Mouse (Mus musculus) CD8-positive naive resting alpha-beta T cell, adult 2 months (primary cell): ENCODE results near the gene Nudt2.

Source experiments
- DNase-seq, 2 experiments: peaks; one replicate each; pipeline ENCODE4 v3.0.0; 2022; ENCODE audit warnings: low read depth in 2 of 2, low spot score in 2 of 2

Nudt2 gene

GRCm38 (mm10) chr4:41493464-41494116 is 28.6 kb downstream of the Nudt2 start:
- no peak for DNase-seq

GRCm38 (mm10) chr4:41494378-41494777 is 29.4 kb downstream of the Nudt2 start:
- DNase-seq, result no peak

- DNase-seq, result no peak
These were observed 30.1 kb downstream of the Nudt2 start for GRCm38 (mm10) chr4:41495076-41495475.

GRCm38 (mm10) chr4:41495850-41496249 is 30.9 kb downstream of the Nudt2 start:
- DNase-seq, result no peak

- DNase-seq, result no peak
These were observed 32.1 kb downstream of the Nudt2 start for GRCm38 (mm10) chr4:41497046-41497445.

GRCm38 (mm10) chr4:41497579-41497978 is 32.6 kb downstream of the Nudt2 start:
- no peak for DNase-seq

- DNase-seq, result no peak
These were observed 33.3 kb downstream of the Nudt2 start for GRCm38 (mm10) chr4:41497995-41498845.

- no peak for DNase-seq
These were observed 34.0 kb downstream of the Nudt2 start for GRCm38 (mm10) chr4:41498921-41499391.

GRCm38 (mm10) chr4:41499619-41500018 is 34.7 kb downstream of the Nudt2 start:
- no peak for DNase-seq

GRCm38 (mm10) chr4:41500787-41501186 is 35.8 kb downstream of the Nudt2 start:
- DNase-seq, result no peak

GRCm38 (mm10) chr4:41502171-41502940 is 37.4 kb downstream of the Nudt2 start:
- DNase-seq, result no peak

- peak in 1 of 2 experiments; percentile 7 for DNase-seq
These were observed 38.0 kb downstream of the Nudt2 start, which contains the start of gene AI464131 for GRCm38 (mm10) chr4:41502986-41503412. AI464131 (minus strand) TSS chr4:41503076.

- DNase-seq, result no peak
These were observed 39.4 kb downstream of the Nudt2 start for GRCm38 (mm10) chr4:41504325-41504724.

GRCm38 (mm10) chr4:41505131-41505551 is 40.2 kb downstream of the Nudt2 start:
- no peak for DNase-seq

- peak; percentile 21 for DNase-seq
These were observed 41.2 kb downstream of the Nudt2 start for GRCm38 (mm10) chr4:41506156-41506555.

GRCm38 (mm10) chr4:41506906-41507305 is 42.0 kb downstream of the Nudt2 start:
- DNase-seq, result peak; percentile 36 to 56

GRCm38 (mm10) chr4:41507326-41507924 is 42.5 kb downstream of the Nudt2 start:
- no peak for DNase-seq

- no peak for DNase-seq
These were observed 43.0 kb downstream of the Nudt2 start for GRCm38 (mm10) chr4:41507998-41508397.

- DNase-seq, result no peak
These were observed 48.4 kb downstream of the Nudt2 start for GRCm38 (mm10) chr4:41513309-41513708.

- DNase-seq, result no peak
These were observed 48.8 kb downstream of the Nudt2 start for GRCm38 (mm10) chr4:41513714-41514113.

- no peak for DNase-seq
These were observed 52.3 kb downstream of the Nudt2 start, which contains the start of gene 1110017D15Rik for GRCm38 (mm10) chr4:41517233-41517632. 1110017D15Rik (minus strand) TSS chr4:41517333.
